Mouse (Mus musculus): Measurements from ENCODE around the gene Gm8660.
"Not testable (repeated sequence)": the region's sequence is repeated elsewhere in the genome, so short reads cannot be mapped to it uniquely, and the experiment has no call there.

Gene Gm8660

GRCm38 (mm10) chr7:22370939-22371338 is at the start of gene Gm8660:
TSS of gene Gm8660 (minus strand) at chr7:22371039.
- DNase-seq (ENCODE audit: low spot score in 2 of 2) = not testable (repeated sequence)

- not testable (repeated sequence) for DNase-seq (ENCODE audit: low spot score in 2 of 2)
These were observed 42.4 kb upstream of the Gm8660 start, which contains the start of gene Vmn1r148 for GRCm38 (mm10) chr7:22413283-22413682. TSS of gene Vmn1r148 (plus strand) at chr7:22413583.

- not testable (repeated sequence) for DNase-seq (ENCODE audit: low spot score in 2 of 2)
These were observed 41.2 kb downstream of the Gm8660 start, which contains the start of gene Gm4187 for GRCm38 (mm10) chr7:22329617-22330016. TSS of gene Gm4187 (minus strand) at chr7:22329717.
